Mouse (Mus musculus) thymus, adult 2 months (tissue): ENCODE results near the gene Gm37240. TPM values are rescaled to one million over a fixed set of nuclear protein-coding genes. Genes with fewer than 3 reads are reported as not detected.

Experiments
- DNase-seq: peaks from one replicate; pipeline ENCODE4 v3.0.0; 2021
- H3K27ac ChIP-seq: fragments of 200-500 bp; 2 replicates; pipeline ENCODE4 v1.5.1; 2012; ENCODE audit warnings: low read length, control low read depth; ENCODE audit not compliant: control insufficient read depth, insufficient read depth
- H3K27me3 ChIP-seq: fragments of 200-500 bp; 2 replicates; pipeline ENCODE4 v1.6.1; 2012; ENCODE audit warnings: mild to moderate bottlenecking, low read length, moderate library complexity, mixed read lengths; ENCODE audit not compliant: control insufficient read depth, insufficient read depth
- H3K36me3 ChIP-seq: fragments of 200-500 bp; 2 replicates; pipeline ENCODE4 v1.6.1; 2012; ENCODE audit warnings: mild to moderate bottlenecking, low read length, moderate library complexity; ENCODE audit not compliant: control insufficient read depth, insufficient read depth
- H3K4me1 ChIP-seq: fragments of 200-500 bp; replicated peaks from 2 replicates; pipeline ENCODE4 v1.6.1; 2012; ENCODE audit warnings: low read length; ENCODE audit not compliant: control insufficient read depth, insufficient read depth
- H3K4me3 ChIP-seq: fragments of 200-500 bp; 2 replicates; pipeline ENCODE4 v1.5.1; 2012; ENCODE audit warnings: mild to moderate bottlenecking, low read length, control low read depth, moderate library complexity; ENCODE audit not compliant: control insufficient read depth, insufficient read depth
- CTCF ChIP-seq: fragments of 200-500 bp; IDR thresholded peaks from 2 replicates; pipeline ENCODE4 v1.5.1; 2012; ENCODE audit warnings: mild to moderate bottlenecking, control low read depth, low read length, moderate library complexity, borderline replicate concordance; ENCODE audit not compliant: control insufficient read depth, poor library complexity, insufficient read depth; ENCODE audit errors: extremely low read depth
- POLR2A ChIP-seq: fragments of 200-500 bp; IDR thresholded peaks from 2 replicates; pipeline ENCODE4 v1.6.1; 2012; ENCODE audit warnings: mild to moderate bottlenecking, low read length, control low read depth, moderate library complexity; ENCODE audit not compliant: control insufficient read depth, poor library complexity, insufficient read depth; ENCODE audit errors: extremely low read depth
- WGBS: fragments of 180-500 bp; shearing (Covaris S2); methylation state at CpG from one replicate; pipeline ENCODE4 v1.1.7; 2018; 5-methylcytosine and 5-hydroxymethylcytosine counted together
- polyA plus RNA-seq: library from polyadenylated mRNA; depleted of rRNA; stranded (reverse); fragments of >200 nt; gene quantifications from 2 replicates; pipeline ENCODE4 v1.2.3, GENCODE M21; 2012

Gm37240 gene
- polyA plus RNA-seq, 1 experiment = 7.0 TPM

- TF ChIP-seq POLR2A (no peak), CTCF (no peak)
- WGBS = 92% methylated on average over 2 of the region's 2 CpGs
- no peaks in the 10 kb centered on the region for H3K27me3 ChIP-seq
- H3K27ac ChIP-seq = no peak overlapping the region
- no peak overlapping the region for H3K4me3 ChIP-seq
- no peaks in the 10 kb centered on the region for H3K4me1 ChIP-seq
- no peak for DNase-seq
- H3K36me3 ChIP-seq = no peaks in the 10 kb centered on the region
Observed at GRCm38 (mm10) chr3:85109221-85109620, 778.1 kb downstream of the Gm37240 start.

GRCm38 (mm10) chr3:85108396-85108795 is 778.9 kb downstream of the Gm37240 start:
- H3K36me3 ChIP-seq = no peaks in the 10 kb centered on the region
- 86% methylated on average over 3 of the region's 3 CpGs for WGBS
- no peaks in the 10 kb centered on the region for H3K4me1 ChIP-seq
- TF ChIP-seq POLR2A = no peak
- TF ChIP-seq CTCF = no peak
- no peak for DNase-seq
- no peak overlapping the region for H3K4me3 ChIP-seq
- no peaks in the 10 kb centered on the region for H3K27me3 ChIP-seq
- no peak overlapping the region for H3K27ac ChIP-seq

DNA sequence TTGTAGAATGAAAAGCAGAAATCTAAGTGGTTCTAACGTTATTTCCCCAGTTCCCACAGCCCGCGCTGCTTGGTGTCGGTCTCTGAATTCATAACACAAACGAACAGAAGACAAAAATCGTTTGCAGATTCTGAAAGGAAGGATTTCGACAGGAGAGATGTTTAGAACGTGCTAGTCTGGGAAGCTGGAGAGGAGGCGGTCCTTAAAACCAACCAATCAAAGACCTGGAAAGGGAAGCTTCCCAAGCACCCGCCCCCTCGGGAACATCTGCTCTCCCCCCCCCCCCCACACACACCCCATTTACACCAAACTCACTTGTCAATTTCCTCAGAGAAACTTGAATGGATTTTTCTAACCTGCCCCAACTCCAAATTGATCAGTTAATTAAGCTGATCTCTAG is 780.4 kb downstream of the Gm37240 start:
- no peak for DNase-seq
- no peaks in the 10 kb centered on the region for H3K4me1 ChIP-seq
- 89% methylated on average over 11 of the region's 11 CpGs for WGBS
- H3K27me3 ChIP-seq = no peaks in the 10 kb centered on the region
- no peak overlapping the region for H3K27ac ChIP-seq
- H3K36me3 ChIP-seq = no peaks in the 10 kb centered on the region
- TF ChIP-seq POLR2A = no peak
- no peak for TF ChIP-seq CTCF
- no peak overlapping the region for H3K4me3 ChIP-seq

DNA sequence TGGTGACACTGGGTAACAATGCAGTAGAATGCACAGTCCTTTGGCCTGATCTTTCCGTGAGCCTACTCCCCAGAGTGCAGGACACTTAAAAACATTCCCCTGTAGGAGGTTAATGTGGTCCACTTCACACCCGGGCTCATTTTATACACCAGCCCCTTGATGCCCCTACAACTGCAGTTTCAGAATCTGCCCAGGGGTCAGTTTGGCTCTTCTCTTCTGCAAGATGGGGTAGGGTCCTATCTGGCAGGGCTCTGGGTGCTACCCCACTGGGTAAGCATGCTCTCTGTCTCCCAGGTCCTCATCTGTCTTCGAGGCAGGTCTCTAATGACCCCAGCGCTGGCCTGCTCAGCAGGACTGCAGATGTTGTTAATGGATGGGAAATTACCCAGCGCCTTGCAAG is 783.0 kb downstream of the Gm37240 start:
- no peak for TF ChIP-seq CTCF

DNA sequence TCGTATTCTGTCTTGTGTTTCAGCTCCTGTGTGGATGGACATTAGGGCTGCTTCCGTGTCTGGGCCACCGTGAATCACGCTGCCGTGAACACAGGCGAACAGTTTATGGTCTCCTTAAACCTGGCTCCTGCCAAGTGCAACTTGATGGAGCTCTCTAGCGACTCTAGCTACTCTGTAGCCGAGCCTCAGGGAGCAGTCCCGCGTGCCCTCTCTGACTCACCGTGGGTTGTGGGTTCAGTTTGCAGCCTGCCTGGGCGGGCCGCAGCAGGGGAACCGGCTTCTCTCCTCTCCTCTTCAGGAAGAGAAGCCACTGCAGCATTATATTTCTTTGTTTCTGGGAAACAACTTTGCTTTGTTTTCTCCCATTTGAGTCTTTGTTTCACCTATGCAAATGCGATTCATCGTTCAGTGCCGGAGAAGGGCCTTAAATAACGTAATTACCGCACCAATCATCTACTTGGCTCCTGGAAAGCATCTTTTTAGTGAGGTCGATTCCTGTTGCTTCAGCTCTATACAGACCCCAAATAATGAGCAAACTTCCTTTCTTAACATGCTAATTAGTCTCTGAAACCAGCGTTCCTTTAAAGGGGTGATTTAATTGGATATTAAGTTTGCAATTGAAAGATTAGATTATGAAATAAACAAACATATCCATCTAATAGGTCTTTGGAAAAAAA is 806.3 kb downstream of the Gm37240 start:
- Histone ChIP-seq H3K36me3 (no peaks in the 10 kb centered on the region), H3K27me3 (no peaks in the 10 kb centered on the region), H3K27ac (no peak overlapping the region), H3K4me3 (no peak overlapping the region), H3K4me1 (no peaks in the 10 kb centered on the region)
- WGBS = 87% methylated on average over 21 of the region's 21 CpGs
- no peak for DNase-seq
- TF ChIP-seq POLR2A = no peak
- TF ChIP-seq CTCF = no peak

More for the DNA sequence above, 783.0 kb downstream of the Gm37240 start:
- Histone ChIP-seq H3K36me3 (no peaks in the 10 kb centered on the region), H3K4me3 (no peak overlapping the region), H3K4me1 (no peaks in the 10 kb centered on the region), H3K27me3 (no peaks in the 10 kb centered on the region), H3K27ac (no peak overlapping the region)
- WGBS = 79% methylated on average over 5 of the region's 5 CpGs
- DNase-seq = no peak

GRCm38 (mm10) chr3:85064113-85064512 is 823.2 kb downstream of the Gm37240 start:
- no peak for TF ChIP-seq CTCF
- no peak for TF ChIP-seq POLR2A
- no peak for DNase-seq
- Histone ChIP-seq H3K27ac (no peak overlapping the region), H3K4me3 (no peak overlapping the region), H3K36me3 (no peaks in the 10 kb centered on the region), H3K27me3 (no peaks in the 10 kb centered on the region), H3K4me1 (no peaks in the 10 kb centered on the region)
- WGBS = 86% methylated on average over 7 of the region's 7 CpGs

DNA sequence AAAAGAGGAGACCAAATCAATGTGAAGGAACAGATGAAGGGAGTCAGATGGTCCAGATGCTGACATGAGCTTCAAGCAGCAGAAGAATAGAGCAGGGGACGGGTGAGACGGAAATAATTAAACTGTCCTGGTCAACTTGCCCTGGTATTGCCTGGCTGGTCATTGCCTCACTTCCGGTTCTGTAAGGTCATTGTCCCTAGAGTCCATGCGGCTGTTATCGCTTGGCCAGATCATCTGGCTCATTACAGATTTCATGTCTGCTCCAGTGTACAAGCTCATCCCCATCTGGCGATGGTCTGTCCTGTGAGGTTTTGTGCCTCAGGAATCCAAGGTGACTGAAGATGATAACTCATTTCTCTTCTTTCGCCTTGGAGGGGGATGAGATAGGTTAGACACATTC is 827.2 kb downstream of the Gm37240 start:
- Histone ChIP-seq H3K36me3 (no peaks in the 10 kb centered on the region), H3K4me1 (no peaks in the 10 kb centered on the region), H3K27me3 (no peaks in the 10 kb centered on the region), H3K4me3 (no peak overlapping the region), H3K27ac (no peak overlapping the region)
- DNase-seq = no peak
- WGBS = 96% methylated on average over 7 of the region's 7 CpGs
- TF ChIP-seq CTCF (no peak), POLR2A (no peak)
